Mouse (Mus musculus) midbrain, postnatal 0 days (tissue): ENCODE measurements around the gene Armc9. TPM values are rescaled to one million over a fixed set of nuclear protein-coding genes. Genes with fewer than 3 reads are reported as not detected.

Experiments
- ATAC-seq: fragments of 200-750 bp; cut with Nextera tagmentation; 2 replicates; pipeline ENCODE4 v1.8.0; 2017; ENCODE audit warnings: moderate number of reproducible peaks, mild to moderate bottlenecking, moderate TSS enrichment, moderate library complexity; ENCODE audit not compliant: low FRiP score
- DNase-seq: peaks from one replicate; pipeline ENCODE4 v3.0.0-alpha.2; 2015; ENCODE audit warnings: low spot score
- H3K27ac ChIP-seq: fragments of 300-500 bp; sonication (generic); 2 replicates; pipeline ENCODE4 v1.5.1; 2014; ENCODE audit warnings: low read depth, mild to moderate bottlenecking, low read length, mixed read lengths
- H3K27me3 ChIP-seq: fragments of 300-500 bp; sonication (generic); 2 replicates; pipeline ENCODE4 v1.6.1; 2014; ENCODE audit warnings: low read length, control low read depth, mixed read lengths; ENCODE audit not compliant: insufficient read depth
- H3K36me3 ChIP-seq: fragments of 300-500 bp; sonication (generic); 2 replicates; pipeline ENCODE4 v1.6.1; 2014; ENCODE audit warnings: low read length, control low read depth, mixed read lengths; ENCODE audit not compliant: insufficient read depth
- H3K4me1 ChIP-seq: fragments of 300-500 bp; sonication (generic); 2 replicates; pipeline ENCODE4 v1.6.1; 2014; ENCODE audit warnings: mild to moderate bottlenecking, control low read depth, antibody characterized with exemption, low read length, mixed read lengths; ENCODE audit not compliant: insufficient read depth
- H3K4me2 ChIP-seq: fragments of 300-500 bp; sonication (generic); 2 replicates; pipeline ENCODE4 v1.6.1; 2014; ENCODE audit warnings: low read depth, mild to moderate bottlenecking, low read length, mixed read lengths; ENCODE audit not compliant: poor library complexity, severe bottlenecking
- H3K4me3 ChIP-seq: fragments of 300-500 bp; sonication (generic); 2 replicates; pipeline ENCODE4 v1.5.1; 2014; ENCODE audit warnings: low read depth, mild to moderate bottlenecking, low read length, moderate library complexity
- H3K9ac ChIP-seq: fragments of 300-500 bp; sonication (generic); replicated peaks from 2 replicates; pipeline ENCODE4 v1.6.1; 2014; ENCODE audit warnings: mild to moderate bottlenecking, low read length, moderate library complexity, mixed read lengths; ENCODE audit not compliant: poor library complexity, severe bottlenecking
- H3K9me3 ChIP-seq: fragments of 300-500 bp; sonication (generic); 2 replicates; pipeline ENCODE4 v1.6.1; 2016; ENCODE audit warnings: low read length, control low read depth
- CTCF ChIP-seq: IDR thresholded peaks from 2 replicates; pipeline ENCODE4 v1.5.1; 2016; ENCODE audit warnings: antibody characterized with exemption, mild to moderate bottlenecking
- WGBS: fragments of 180-500 bp; shearing (Covaris S2); extraction: QIAGEN DNeasy Blood & Tissue Kit; methylation state at CpG from one replicate; pipeline ENCODE4 v1.1.7; 2014; 5-methylcytosine and 5-hydroxymethylcytosine counted together
- polyA plus RNA-seq: library from polyadenylated mRNA; unstranded; fragments of >200 nt; fragmentation: Nextera tagmentation; extraction: Ambion mirVana; gene quantifications from 2 replicates; pipeline ENCODE4 v1.2.1, GENCODE M21; 2015
- total RNA-seq: library from RNA; depleted of rRNA; stranded (reverse); fragments of >200 nt; gene quantifications from 2 replicates; pipeline ENCODE4 v1.2.3, GENCODE M21; 2014

Gene Armc9
- total and polyA plus RNA-seq, 2 experiments from 2014 or later = 31.0 to 42.6 TPM

DNA sequence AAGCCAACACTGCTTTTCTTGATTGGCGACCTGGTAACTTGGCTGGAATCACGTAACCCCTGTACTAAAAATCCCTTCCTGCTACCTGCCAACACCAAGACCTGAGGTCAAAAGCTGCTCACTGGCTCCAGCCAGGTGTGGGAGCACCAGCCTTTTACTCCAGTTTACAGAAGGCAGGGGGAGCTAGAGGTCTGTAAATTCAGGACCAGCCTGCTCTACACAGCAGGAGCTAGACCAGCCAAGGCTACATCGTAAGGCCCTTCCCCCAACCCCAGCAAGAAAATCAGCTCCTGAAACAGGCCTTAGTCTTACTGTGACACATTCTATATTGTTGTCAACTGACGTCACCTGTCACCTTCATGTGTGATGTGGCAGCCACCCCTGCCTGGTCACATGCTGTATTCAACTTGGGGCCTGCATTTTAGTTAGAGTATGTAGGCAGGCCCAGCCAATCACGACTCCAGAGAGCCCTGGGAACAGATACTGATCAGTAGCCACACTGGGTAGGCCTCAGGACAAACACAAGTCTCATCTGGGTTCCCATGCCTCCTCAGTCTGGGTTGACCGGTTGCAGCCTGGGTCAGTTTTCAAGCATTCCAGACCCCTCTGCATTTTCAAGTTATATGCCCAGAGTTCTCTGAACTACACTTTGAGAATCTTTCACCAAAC lies 34.6 kb downstream of the Armc9 start:
- no peaks in the 10 kb centered on the region for H3K27me3 ChIP-seq
- no peak for TF ChIP-seq CTCF
- ATAC-seq (no peak), DNase-seq (no peak)
- H3K4me3 ChIP-seq = no peak overlapping the region
- no peaks in the 10 kb centered on the region for H3K9me3 ChIP-seq
- no peaks in the 10 kb centered on the region for H3K4me1 ChIP-seq
- peaks cover 41% of the 10 kb centered on the region for H3K36me3 ChIP-seq
- no peak overlapping the region for H3K27ac ChIP-seq
- WGBS = 82% methylated on average over 6 of the region's 6 CpGs
- H3K4me2 ChIP-seq = no peak overlapping the region
- H3K9ac ChIP-seq = no peak overlapping the region

DNA sequence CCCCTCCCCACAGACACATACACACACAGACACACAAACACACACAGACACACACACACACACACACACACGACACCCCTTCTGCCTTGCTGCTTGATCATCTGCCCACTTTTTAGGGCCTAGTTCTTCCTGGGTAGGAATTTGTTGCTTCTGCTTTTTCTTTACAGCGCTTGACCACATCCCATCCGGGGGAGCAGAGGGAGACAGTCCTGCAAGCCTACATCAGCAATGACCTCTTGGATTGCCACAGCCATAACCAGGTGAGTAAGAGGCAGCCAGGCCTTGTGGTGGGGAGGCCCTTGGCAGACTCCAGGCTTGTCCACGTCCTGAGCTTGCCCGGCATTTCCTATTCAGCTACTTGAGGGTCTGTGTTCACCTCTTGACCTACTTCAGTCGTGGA lies 36.3 kb downstream of the Armc9 start:
- no peak overlapping the region for H3K27ac ChIP-seq
- DNase-seq = no peak
- H3K9ac ChIP-seq = no peak overlapping the region
- WGBS = 83% methylated on average over 6 of the region's 6 CpGs
- TF ChIP-seq CTCF = no peak
- H3K27me3 ChIP-seq = no peaks in the 10 kb centered on the region
- ATAC-seq = no peak
- H3K36me3 ChIP-seq = peaks cover 50% of the 10 kb centered on the region
- no peaks in the 10 kb centered on the region for H3K9me3 ChIP-seq
- no peak overlapping the region for H3K4me2 ChIP-seq
- H3K4me1 ChIP-seq = no peaks in the 10 kb centered on the region
- no peak overlapping the region for H3K4me3 ChIP-seq

DNA sequence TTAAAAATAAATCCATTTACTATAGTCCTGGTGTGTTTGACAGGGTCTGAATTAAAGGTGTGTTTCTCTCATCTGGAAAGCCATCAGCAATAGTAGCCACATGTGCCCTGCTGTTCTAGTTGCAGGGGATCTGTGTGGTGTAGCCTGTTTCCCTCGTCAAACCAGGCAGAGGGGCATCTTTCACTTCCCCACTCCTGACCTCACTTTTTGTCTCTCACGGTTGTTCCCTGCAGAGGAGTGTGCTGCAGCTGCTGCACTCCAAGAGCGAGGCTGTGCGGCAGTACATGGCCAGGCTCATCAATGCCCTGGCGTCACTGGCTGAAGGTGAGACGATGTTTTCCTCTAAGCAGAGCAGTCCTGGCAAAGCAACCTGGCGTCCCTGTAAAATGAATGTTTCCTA lies 39.5 kb downstream of the Armc9 start:
- Histone ChIP-seq H3K4me2 (no peak overlapping the region), H3K9ac (no peak overlapping the region), H3K27me3 (no peaks in the 10 kb centered on the region), H3K36me3 (peaks cover 65% of the 10 kb centered on the region), H3K9me3 (no peaks in the 10 kb centered on the region), H3K4me1 (no peaks in the 10 kb centered on the region), H3K4me3 (no peak overlapping the region), H3K27ac (no peak overlapping the region)
- ATAC-seq = no peak
- TF ChIP-seq CTCF = no peak
- WGBS = 81% methylated on average over 7 of the region's 7 CpGs
- no peak for DNase-seq

DNA sequence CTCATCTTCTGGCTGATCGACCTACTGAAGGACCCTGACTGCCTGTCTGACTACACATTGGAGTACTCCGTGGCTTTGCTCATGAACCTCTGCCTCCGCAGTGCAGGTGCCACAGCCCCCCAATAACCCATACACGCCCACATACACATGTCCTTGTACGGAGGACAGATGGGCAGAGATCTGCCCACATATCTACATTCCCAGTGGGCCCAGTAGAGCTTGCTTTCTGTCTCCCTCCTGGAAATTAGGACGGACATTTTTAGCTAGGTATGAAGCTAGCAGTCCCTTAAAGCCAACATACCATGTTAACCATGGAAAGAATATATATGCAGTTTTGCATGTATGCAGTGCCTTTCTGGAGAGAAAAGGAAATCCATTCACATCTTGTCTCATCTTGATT lies 43.7 kb downstream of the Armc9 start:
- ATAC-seq = no peak
- H3K4me1 ChIP-seq = no peaks in the 10 kb centered on the region
- H3K36me3 ChIP-seq = peaks cover 73% of the 10 kb centered on the region
- 69% methylated on average over 6 of the region's 6 CpGs for WGBS
- no peaks in the 10 kb centered on the region for H3K9me3 ChIP-seq
- TF ChIP-seq CTCF = no peak
- H3K27me3 ChIP-seq = no peaks in the 10 kb centered on the region
- H3K4me3 ChIP-seq = no peak overlapping the region
- H3K4me2 ChIP-seq = no peak overlapping the region
- no peak for DNase-seq
- no peak overlapping the region for H3K9ac ChIP-seq
- H3K27ac ChIP-seq = no peak overlapping the region

DNA sequence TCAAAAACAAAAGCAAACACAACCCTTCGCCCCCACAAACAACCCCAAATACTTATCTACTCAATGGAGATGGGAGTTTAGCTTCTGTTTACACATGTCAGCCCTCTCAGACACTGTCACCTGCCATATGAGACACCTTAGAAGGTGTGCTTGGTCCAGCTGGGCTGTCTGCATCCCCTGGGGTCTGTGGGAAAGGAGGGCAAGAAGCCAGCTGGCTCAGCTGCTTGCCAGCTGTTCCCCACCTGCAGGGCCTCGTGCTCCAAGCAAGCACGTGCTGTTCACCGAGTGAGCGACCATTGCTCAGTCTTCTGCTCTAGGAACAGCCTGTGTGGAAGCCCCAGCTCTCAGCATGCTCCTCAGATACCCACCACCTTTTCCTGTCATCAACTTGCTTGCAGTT lies 44.4 kb downstream of the Armc9 start:
- H3K9me3 ChIP-seq = no peaks in the 10 kb centered on the region
- H3K4me3 ChIP-seq = no peak overlapping the region
- peaks cover 76% of the 10 kb centered on the region for H3K36me3 ChIP-seq
- no peak overlapping the region for H3K4me2 ChIP-seq
- no peak for TF ChIP-seq CTCF
- H3K27me3 ChIP-seq = no peaks in the 10 kb centered on the region
- 84% methylated on average over 5 of the region's 5 CpGs for WGBS
- ATAC-seq = no peak
- H3K9ac ChIP-seq = no peak overlapping the region
- H3K27ac ChIP-seq = no peak overlapping the region
- no peaks in the 10 kb centered on the region for H3K4me1 ChIP-seq
- DNase-seq = no peak

DNA sequence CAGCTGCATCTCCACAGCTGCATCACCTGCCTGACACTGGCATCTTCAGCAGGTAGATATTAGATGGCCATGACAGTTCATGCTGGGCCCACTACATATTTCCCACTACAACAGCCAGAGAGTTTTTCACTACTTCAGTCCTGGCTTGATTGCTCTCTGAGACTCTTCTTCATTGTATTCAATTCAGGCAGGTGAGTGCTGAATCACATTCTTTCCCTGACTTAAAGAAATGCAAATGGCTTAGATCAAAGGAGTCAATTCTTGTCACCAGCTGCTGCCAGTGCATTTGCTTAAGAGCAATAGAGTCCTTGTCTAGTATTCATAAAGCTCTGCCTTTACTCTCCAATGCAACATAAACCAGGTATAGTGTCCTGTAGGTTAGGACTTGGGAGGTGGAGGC lies 46.7 kb downstream of the Armc9 start:
- no peak for ATAC-seq
- TF ChIP-seq CTCF = no peak
- no peaks in the 10 kb centered on the region for H3K4me1 ChIP-seq
- H3K9me3 ChIP-seq = no peaks in the 10 kb centered on the region
- H3K4me2 ChIP-seq = no peak overlapping the region
- no peak overlapping the region for H3K27ac ChIP-seq
- no peak for DNase-seq
- no peaks in the 10 kb centered on the region for H3K27me3 ChIP-seq
- H3K9ac ChIP-seq = no peak overlapping the region
- H3K4me3 ChIP-seq = no peak overlapping the region
- H3K36me3 ChIP-seq = peaks cover 74% of the 10 kb centered on the region
